Mouse (Mus musculus): Measurements from ENCODE around the gene Gnb1. TPM values are rescaled to one million over a fixed set of nuclear protein-coding genes. Genes with fewer than 3 reads are reported as not detected.

Gnb1 gene
- polyA plus RNA-seq, 1 experiment: 325 TPM

DNA sequence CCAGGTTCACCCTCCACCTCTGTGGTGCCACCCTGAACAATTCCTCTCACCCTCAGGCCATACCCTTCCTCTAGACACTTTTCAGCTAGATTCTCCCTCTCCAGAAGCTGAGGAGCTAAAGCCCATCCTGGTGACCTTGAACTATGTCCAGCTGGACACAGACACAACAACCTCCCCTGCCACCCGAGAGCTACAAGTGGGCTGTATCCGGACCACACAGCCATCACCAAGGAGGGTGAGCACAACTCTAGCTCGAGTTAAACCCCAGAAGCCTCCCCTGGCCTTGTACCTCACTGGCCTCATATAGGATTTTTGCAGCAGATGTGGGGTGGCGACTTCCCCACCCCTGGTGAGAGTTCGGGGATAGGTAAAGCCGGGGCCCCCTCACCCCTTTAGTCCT, 25.6 kb upstream of the Gnb1 start:
- 82% methylated on average over 6 of the region's 6 CpGs for WGBS
- TF ChIP-seq POLR2A (IDR thresholded peaks at IDR 0.05; ENCODE audit: low read depth, low read length) (no peak), CTCF (IDR thresholded peaks at IDR 0.05; ENCODE audit: extremely low read depth, insufficient read depth, insufficient read length, insufficient replicate concordance) (no peak)
- Histone ChIP-seq H3K27ac (ENCODE audit: insufficient read depth, low read length) (no peak overlapping the region), H3K27me3 (ENCODE audit: control insufficient read depth, insufficient read depth, low read length) (no peaks in the 10 kb centered on the region), H3K36me3 (ENCODE audit: control insufficient read depth, insufficient read depth, low read length) (no peaks in the 10 kb centered on the region), H3K4me1 (ENCODE audit: control insufficient read depth, insufficient read depth, insufficient read length) (peaks cover 4% of the 10 kb centered on the region), H3K4me3 (ENCODE audit: extremely low read depth, insufficient read depth, insufficient read length) (no peak overlapping the region)
- DNase-seq (ENCODE audit: low read depth in 1 of 2, low spot score in 2 of 2): no peak

DNA sequence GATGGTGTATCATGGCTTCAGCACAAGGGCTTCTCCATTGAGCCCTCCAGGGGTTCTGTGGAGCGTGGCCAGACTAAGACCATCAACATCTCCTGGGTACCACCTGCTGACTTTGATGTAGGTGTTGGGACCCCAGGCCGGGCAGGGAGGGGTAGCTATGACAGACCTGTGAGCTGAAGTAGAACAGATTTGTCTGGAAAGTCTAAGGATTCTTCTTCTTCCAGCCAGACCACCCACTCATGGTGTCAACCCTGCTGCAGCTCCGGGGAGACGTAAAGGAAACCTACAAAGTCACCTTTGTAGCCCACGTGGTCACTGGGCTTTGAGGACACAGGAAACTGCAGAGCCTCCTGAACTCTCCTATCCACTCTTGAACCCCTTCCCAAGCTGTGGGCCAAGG, 25.1 kb upstream of the Gnb1 start:
- DNase-seq (ENCODE audit: low read depth in 1 of 2, low spot score in 2 of 2): no peak
- Histone ChIP-seq H3K36me3 (ENCODE audit: control insufficient read depth, insufficient read depth, low read length) (no peaks in the 10 kb centered on the region), H3K4me3 (ENCODE audit: extremely low read depth, insufficient read depth, insufficient read length) (no peak overlapping the region), H3K4me1 (ENCODE audit: control insufficient read depth, insufficient read depth, insufficient read length) (peaks cover 4% of the 10 kb centered on the region), H3K27ac (ENCODE audit: insufficient read depth, low read length) (no peak overlapping the region), H3K27me3 (ENCODE audit: control insufficient read depth, insufficient read depth, low read length) (no peaks in the 10 kb centered on the region)
- 80% methylated on average over 5 of the region's 5 CpGs for WGBS
- TF ChIP-seq POLR2A (IDR thresholded peaks at IDR 0.05; ENCODE audit: low read depth, low read length) (no peak), CTCF (IDR thresholded peaks at IDR 0.05; ENCODE audit: extremely low read depth, insufficient read depth, insufficient read length, insufficient replicate concordance) (no peak)

DNA sequence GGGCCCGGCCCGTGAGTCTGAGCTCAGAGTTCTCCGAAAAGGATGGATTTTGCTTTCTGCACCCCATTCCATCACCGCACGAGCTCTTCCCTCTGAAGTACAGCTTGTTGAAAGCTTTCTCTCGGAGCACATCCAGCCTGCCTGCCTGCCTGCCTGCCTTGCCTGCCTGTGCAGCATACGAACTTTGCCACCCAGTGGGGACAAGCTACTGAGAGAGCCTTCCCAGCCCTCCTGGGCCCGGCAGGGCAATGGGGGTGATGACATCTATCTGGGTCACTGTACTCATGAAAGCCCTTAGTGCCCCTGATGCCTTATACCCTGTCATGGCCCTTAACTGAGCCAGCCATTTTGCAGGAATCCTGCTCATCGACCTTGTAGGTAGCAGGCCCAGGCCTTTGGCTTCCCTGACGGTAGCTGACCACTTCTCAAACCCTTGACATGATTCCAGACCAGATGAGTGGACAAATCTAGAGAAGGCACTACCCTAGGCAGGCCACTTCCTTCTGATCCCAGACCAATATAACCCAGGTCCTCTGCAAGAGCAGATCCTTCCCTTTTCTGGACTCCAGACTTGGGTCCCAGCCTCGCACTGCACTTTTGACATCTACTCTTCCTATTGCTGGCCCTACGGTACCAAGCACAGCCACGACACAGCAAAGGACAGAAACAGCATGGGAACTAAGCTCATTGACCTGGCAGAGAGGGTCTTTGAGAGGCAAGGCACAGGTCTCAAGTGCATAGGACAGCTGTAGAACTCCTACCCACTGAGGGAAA, 23.7 kb upstream of the Gnb1 start:
- DNase-seq (ENCODE audit: low read depth in 1 of 2, low spot score in 2 of 2): no peak
- Histone ChIP-seq H3K27me3 (ENCODE audit: control insufficient read depth, insufficient read depth, low read length) (no peaks in the 10 kb centered on the region), H3K36me3 (ENCODE audit: control insufficient read depth, insufficient read depth, low read length) (no peaks in the 10 kb centered on the region), H3K4me3 (ENCODE audit: extremely low read depth, insufficient read depth, insufficient read length) (no peak overlapping the region), H3K27ac (ENCODE audit: insufficient read depth, low read length) (no peak overlapping the region), H3K4me1 (ENCODE audit: control insufficient read depth, insufficient read depth, insufficient read length) (peaks cover 4% of the 10 kb centered on the region)
- 83% methylated on average over 13 of the region's 13 CpGs for WGBS
- TF ChIP-seq POLR2A (IDR thresholded peaks at IDR 0.05; ENCODE audit: low read depth, low read length): no peak
- TF ChIP-seq CTCF (IDR thresholded peaks at IDR 0.05; ENCODE audit: extremely low read depth, insufficient read depth, insufficient read length, insufficient replicate concordance): no peak

- H3K27ac ChIP-seq (ENCODE audit: insufficient read depth, low read length): no peak within 1 kb of the TSS
- 16% methylated on average over 21 of the region's 21 CpGs for WGBS
- DNase-seq (ENCODE audit: low read depth in 1 of 2, low spot score in 2 of 2): no peak
- H3K4me3 ChIP-seq (ENCODE audit: extremely low read depth, insufficient read depth, insufficient read length): peak within 1 kb of the TSS; percentile 52; the same call in 1 of the 2 replicates
- peaks cover 4% of the 10 kb centered on the region for H3K4me1 ChIP-seq (ENCODE audit: control insufficient read depth, insufficient read depth, insufficient read length)
- TF ChIP-seq POLR2A (IDR thresholded peaks at IDR 0.05; ENCODE audit: low read depth, low read length): no peak
- TF ChIP-seq CTCF (IDR thresholded peaks at IDR 0.05; ENCODE audit: extremely low read depth, insufficient read depth, insufficient read length, insufficient replicate concordance): no peak
- no peaks in the 10 kb centered on the region for H3K36me3 ChIP-seq (ENCODE audit: control insufficient read depth, insufficient read depth, low read length)
- H3K27me3 ChIP-seq (ENCODE audit: control insufficient read depth, insufficient read depth, low read length): no peaks in the 10 kb centered on the region
These were observed 22.2 kb upstream of the Gnb1 start, which contains the start of gene Tmem52 for GRCm38 (mm10) chr4:155468952-155469351. Gene Tmem52, plus strand, starts transcription at chr4:155469114.

DNA sequence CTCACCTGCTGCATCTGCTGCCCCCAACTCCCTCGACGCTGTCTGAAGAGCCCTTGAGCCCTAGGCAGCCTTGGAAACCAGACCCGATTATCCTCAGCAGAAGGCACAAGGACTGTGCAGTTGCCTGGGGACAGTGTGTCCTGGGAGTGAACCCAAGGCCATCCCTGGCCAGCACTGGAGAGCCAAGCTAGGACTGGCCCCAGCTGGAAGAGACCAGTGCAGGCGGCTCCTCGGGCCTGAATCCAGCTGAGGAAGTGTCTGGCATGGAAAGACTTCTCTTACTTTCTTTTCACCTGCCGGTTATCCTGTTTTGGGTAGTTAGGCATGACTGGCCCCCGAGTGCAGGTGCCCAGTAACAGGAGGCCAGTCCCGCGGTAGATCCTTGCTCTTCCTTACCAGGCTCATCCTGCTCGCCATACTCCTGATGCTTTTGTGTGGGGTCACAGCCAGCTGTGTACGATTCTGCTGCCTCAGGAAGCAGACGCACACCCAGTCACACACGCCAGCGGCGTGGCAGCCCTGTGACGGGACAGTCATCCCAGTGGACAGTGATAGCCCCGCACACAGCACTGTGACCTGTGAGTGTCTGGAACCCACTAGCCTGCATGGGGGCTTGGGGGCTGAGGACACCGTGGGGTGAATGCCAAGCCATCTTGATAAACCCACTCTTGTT, 21.4 kb upstream of the Gnb1 start:
- TF ChIP-seq CTCF (IDR thresholded peaks at IDR 0.05; ENCODE audit: extremely low read depth, insufficient read depth, insufficient read length, insufficient replicate concordance) (no peak), POLR2A (IDR thresholded peaks at IDR 0.05; ENCODE audit: low read depth, low read length) (no peak)
- WGBS: 83% methylated on average over 18 of the region's 18 CpGs
- H3K27me3 ChIP-seq (ENCODE audit: control insufficient read depth, insufficient read depth, low read length): no peaks in the 10 kb centered on the region
- DNase-seq (ENCODE audit: low read depth in 1 of 2, low spot score in 2 of 2): no peak
- H3K4me1 ChIP-seq (ENCODE audit: control insufficient read depth, insufficient read depth, insufficient read length): peaks cover 4% of the 10 kb centered on the region
- H3K27ac ChIP-seq (ENCODE audit: insufficient read depth, low read length): no peak overlapping the region
- no peak overlapping the region for H3K4me3 ChIP-seq (ENCODE audit: extremely low read depth, insufficient read depth, insufficient read length)
- no peaks in the 10 kb centered on the region for H3K36me3 ChIP-seq (ENCODE audit: control insufficient read depth, insufficient read depth, low read length)

GRCm38 (mm10) chr4:155470263-155470953, 20.8 kb upstream of the Gnb1 start:
- Histone ChIP-seq H3K27me3 (ENCODE audit: control insufficient read depth, insufficient read depth, low read length) (no peaks in the 10 kb centered on the region), H3K27ac (ENCODE audit: insufficient read depth, low read length) (no peak overlapping the region), H3K36me3 (ENCODE audit: control insufficient read depth, insufficient read depth, low read length) (no peaks in the 10 kb centered on the region), H3K4me3 (ENCODE audit: extremely low read depth, insufficient read depth, insufficient read length) (no peak overlapping the region), H3K4me1 (ENCODE audit: control insufficient read depth, insufficient read depth, insufficient read length) (peaks cover 4% of the 10 kb centered on the region)
- no peak for DNase-seq (ENCODE audit: low read depth in 1 of 2, low spot score in 2 of 2)
- TF ChIP-seq CTCF (IDR thresholded peaks at IDR 0.05; ENCODE audit: extremely low read depth, insufficient read depth, insufficient read length, insufficient replicate concordance) (no peak), POLR2A (IDR thresholded peaks at IDR 0.05; ENCODE audit: low read depth, low read length) (no peak)
- 83% methylated on average over 16 of the region's 16 CpGs for WGBS

Measured in spleen, adult 2 months (tissue).